Mouse (Mus musculus) gastrocnemius, adult 8-10 months (tissue): ENCODE data around the gene Cyth1. TPM values are rescaled to one million over a fixed set of nuclear protein-coding genes. Genes with fewer than 3 reads are reported as not detected.
A peak's percentile ranks its signal among the peaks of the same experiment; 100 is the strongest.

ENCODE experiments used
- DNase-seq, 2 experiments: peaks; one replicate each; pipeline ENCODE4 v3.0.0; 2022; ENCODE audit warnings: low spot score in 2 of 2
- total RNA-seq, 4 experiments: library from RNA; stranded (reverse); gene quantifications; 2 replicates each; pipeline ENCODE4 v1.2.4; 2022

Cyth1 gene
- 10 to 100 TPM; 26.6 to 38.4 (median 30.2) TPM for total RNA-seq

- peak; percentile 100 for DNase-seq
Observed at GRCm38 (mm10) chr11:118248150-118249011, at the start of gene Cyth1. Cyth1 (minus strand) TSS chr11:118248592.

GRCm38 (mm10) chr11:118297967-118298366, 49.6 kb upstream of the Cyth1 start:
- no peak for DNase-seq

GRCm38 (mm10) chr11:118295026-118295425, 46.6 kb upstream of the Cyth1 start:
- no peak for DNase-seq

DNA sequence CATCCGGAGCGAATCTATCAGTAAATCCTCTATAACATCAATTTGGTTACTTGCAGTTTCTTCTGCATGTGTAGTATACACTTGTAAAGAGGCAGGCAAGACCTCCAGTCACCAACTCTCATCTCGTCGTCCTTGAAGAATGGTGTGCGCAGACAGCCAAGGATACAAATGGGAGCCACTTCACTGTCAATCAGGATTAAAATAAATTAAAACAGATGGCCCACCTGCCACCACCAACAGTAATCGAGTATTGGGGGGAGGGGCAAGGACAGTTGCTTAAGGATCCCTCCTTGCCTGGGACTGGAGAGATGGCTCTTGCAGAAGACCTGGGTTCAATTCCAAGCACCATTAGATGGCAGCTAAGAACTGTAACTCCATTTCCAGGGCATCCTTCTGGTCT, 44.3 kb upstream of the Cyth1 start:
- DNase-seq = no peak

DNA sequence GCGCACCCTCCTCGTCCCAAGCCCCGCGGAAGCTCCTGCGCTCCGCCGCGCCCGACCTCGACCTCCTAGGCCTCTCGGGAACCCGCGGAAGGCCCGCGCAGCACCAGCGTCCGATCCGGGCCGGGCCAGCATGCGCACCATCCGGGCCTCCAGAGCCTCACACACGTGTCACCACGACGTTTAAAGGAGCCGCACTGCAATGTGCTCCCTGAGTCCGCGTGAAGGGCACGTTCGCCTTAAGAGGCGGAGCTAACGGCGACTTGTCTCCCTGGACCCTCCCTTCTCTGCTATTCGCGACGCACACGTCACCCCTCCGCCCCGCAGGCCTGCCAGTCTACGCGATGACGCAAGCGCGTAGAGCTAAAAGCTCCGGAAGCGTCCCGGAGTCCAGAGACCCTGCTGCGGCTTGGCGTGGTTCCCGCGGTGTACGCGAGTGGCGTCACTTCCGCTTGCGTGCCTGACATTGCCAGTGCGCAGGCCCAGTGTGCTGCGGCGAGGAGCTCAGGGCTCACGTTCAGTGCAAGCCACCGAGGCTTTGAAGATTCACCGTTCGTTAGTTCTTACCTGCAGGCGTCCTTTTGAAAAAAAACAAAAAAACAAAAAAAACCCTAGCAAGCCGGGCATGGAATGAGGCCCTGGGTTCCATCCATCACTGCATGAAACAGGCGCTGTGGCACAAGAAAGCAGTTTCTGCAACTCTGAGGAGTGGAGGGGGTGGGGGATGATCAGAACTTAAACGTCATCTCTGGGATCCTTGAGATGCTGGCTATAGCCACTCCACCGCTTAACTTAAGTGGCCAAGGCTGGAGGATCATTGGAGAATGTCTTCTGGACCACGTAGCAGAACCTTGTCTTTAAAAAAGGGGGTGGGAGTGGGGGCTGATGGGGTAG, 41.9 kb upstream of the Cyth1 start, which contains the start of gene Usp36:
Usp36 (minus strand) TSS at position 246 of the 891 bp plus-strand sequence.
- peak; percentile 98 to 100 for DNase-seq

GRCm38 (mm10) chr11:118289562-118289961, 41.2 kb upstream of the Cyth1 start:
- no peak for DNase-seq

GRCm38 (mm10) chr11:118289037-118289511, 40.7 kb upstream of the Cyth1 start:
- no peak for DNase-seq

DNA sequence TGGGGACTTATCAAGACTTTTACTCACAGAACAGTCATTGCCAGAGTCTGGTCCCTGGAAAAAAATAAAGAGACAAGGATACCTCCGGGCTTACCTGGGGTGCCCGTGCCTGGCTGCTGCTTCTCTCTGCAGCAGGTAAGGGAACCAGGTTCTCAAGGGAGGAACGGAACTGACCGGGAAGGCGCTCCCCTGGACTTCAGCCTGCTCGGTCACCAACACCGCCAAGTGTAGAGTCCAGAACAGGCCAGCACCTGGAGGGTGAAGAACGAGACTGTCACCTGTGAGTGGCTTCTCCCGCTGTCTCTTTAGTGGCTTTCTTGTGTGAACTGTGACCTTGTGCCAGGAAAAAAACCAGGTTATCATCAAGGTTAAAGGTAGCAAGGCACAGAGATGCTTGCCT, 39.2 kb upstream of the Cyth1 start:
- DNase-seq = no peak

GRCm38 (mm10) chr11:118286434-118286833, 38.0 kb upstream of the Cyth1 start:
- no peak for DNase-seq

GRCm38 (mm10) chr11:118285791-118286190, 37.4 kb upstream of the Cyth1 start:
- DNase-seq = no peak

- DNase-seq = no peak
Observed at GRCm38 (mm10) chr11:118280218-118280617, 31.8 kb upstream of the Cyth1 start.

DNA sequence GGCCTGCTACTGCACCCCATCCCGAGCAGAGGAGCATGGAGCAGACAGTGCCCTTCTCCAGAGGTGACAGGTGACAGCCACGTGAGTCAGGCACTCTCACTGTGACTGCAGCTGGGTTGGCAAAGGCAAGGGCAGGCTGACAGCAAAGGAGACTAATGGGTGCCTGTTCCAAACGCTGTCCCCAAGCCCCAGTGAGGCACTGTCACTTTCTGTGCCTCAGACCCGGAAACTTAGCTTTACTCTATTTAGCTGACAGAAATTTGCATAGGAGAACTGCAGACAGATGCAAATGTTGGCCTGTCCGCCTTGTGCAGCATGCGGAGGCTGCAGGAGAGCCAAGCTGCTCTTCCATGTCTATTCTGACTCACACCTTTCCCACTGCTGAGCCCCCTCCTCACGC, 27.9 kb upstream of the Cyth1 start:
- no peak for DNase-seq

DNA sequence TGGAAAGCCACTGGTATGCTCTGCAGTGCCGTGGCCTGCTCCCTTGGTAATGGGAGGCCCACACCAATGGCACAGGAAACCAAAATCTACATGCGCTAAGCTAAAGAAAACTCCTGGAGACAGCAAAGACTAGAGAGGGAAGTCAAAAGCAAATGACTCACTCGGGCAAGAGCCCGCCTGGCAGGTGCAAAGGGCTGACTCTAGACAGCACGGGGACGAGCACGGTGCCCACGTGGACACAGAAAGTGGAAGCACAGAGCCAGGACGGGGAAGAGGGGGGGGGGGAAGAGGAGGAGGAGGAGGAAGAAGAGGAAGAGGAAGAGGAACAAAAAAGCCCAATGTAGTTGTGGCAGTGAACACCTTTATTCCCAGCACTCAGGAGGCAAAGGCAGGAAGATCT, 26.7 kb upstream of the Cyth1 start:
- DNase-seq = no peak

- no peak for DNase-seq
Observed at GRCm38 (mm10) chr11:118269827-118270226, 21.4 kb upstream of the Cyth1 start.

DNA sequence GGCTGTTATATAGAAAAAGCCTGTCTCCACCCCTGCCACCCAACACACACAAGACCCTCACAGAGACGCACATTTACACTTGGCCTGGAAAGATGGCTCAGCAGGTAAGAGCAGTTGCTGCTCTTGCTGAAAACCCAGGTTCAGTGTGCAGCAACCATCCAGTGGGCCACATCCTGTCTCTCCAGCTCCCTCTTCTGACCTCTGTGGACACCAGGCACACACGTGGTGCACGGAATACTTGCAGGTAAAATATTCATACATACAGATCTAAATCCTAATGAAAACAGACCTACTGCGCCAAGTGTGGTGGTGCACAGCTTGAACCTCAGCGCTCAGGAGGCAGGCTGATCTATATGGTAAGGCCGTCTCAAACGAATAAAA, 18.3 kb upstream of the Cyth1 start:
- no peak for DNase-seq

- DNase-seq = no peak
Observed at GRCm38 (mm10) chr11:118266044-118266665, 17.8 kb upstream of the Cyth1 start.

DNA sequence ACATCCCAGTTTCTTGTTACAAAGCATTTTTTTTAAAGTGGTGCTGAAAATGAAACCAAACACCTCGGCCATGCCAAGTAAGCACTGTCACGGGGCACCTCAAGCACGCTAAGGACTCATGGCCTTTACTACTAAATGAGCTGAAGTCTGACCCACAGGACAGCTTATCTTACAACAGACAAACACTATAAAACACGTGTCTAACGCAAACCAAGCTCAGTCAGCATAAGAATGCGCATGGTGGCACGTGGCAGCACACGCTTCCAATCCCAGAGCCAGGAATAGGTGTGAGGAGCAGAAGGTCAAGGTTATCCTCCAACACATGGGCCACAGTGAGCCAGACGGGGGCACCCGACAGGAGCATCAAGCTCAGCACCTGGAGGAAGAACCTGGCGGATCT, 17.2 kb upstream of the Cyth1 start:
- DNase-seq = no peak

DNA sequence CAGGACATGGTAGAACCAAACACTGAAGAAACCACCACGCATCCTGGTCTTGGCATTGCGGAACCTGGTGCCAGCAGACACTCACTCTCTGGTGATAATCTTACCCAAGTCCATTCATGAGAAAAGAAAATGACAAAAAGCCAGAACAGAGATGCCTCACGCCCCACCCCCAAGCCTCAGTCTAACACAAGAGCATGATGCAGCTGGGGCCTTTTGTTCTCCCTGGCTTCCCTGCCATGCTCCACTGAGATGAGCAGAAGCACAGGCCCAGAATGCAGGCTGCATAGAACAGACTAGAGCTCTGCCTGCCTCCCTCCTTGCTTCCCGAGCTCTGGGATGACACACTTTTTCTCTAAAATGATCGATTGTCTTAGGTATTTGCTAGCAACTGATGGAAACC, 14.8 kb upstream of the Cyth1 start:
- no peak for DNase-seq

DNA sequence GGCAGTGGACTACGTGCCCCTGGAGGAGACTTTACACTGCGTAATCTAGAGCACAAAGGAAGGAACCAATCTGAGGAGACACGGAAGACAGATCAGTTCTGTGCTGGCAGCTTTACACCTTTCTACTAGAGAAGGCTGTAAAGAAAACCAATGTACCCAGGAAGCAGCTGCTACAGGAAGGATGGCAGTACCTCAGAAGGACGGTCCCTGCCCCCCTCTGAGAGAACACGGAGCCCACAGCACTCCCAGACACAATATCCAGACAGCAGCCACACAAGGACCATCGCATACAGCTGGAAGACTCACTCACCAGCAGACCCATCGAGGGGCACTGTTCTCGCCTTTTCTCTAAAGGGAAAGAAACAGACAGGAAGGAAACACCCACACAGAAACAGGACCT, 11.7 kb upstream of the Cyth1 start:
- DNase-seq = no peak

- DNase-seq = no peak
Observed at GRCm38 (mm10) chr11:118259580-118259979, 11.2 kb upstream of the Cyth1 start.

DNA sequence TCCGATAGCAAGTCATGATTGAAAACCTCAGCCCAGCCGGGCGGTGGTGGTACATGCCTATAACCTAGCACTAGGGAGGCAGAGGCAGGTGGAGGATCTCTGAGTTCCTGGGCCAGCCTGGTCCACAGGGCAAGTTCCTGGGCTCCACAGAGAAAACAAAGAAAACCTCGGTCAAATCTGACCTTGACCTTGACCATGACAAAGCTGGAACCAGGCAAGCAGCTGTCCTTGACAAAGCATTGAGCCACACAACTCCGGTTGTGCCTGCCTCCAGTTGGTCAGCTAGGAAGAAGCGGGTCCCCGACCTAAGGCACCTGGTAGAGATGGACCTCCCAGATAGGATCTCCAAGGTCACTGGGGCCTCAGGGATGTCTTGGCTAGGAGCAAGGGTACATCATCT, 8.0 kb upstream of the Cyth1 start:
- DNase-seq = no peak
